Mouse (Mus musculus) myocyte (in vitro differentiated cells): ENCODE data around the gene Gm10436. TPM values are rescaled to one million over a fixed set of nuclear protein-coding genes. Genes with fewer than 3 reads are reported as not detected.
"Not testable (repeated sequence)": the region's sequence is repeated elsewhere in the genome, so short reads cannot be mapped to it uniquely, and the experiment has no call there.

ENCODE experiments used
- H3K27me3 ChIP-seq: one replicate; pipeline ENCODE4 v1.6.1; 2011; ENCODE audit not compliant: control insufficient read depth, insufficient read depth, insufficient read length
- H3K36me3 ChIP-seq: one replicate; pipeline ENCODE4 v1.6.1; 2011; ENCODE audit not compliant: control insufficient read depth, insufficient read depth
- H3K4me2 ChIP-seq: one replicate; pipeline ENCODE4 v1.6.1; 2011; ENCODE audit warnings: low read depth, control low read depth
- H3K4me3 ChIP-seq: one replicate; pipeline ENCODE4 v1.5.1; 2011; ENCODE audit warnings: mild to moderate bottlenecking, control low read depth, moderate library complexity
- H3K79me2 ChIP-seq: one replicate; pipeline ENCODE4 v1.6.1; 2011; ENCODE audit not compliant: control insufficient read depth, insufficient read depth
- H3ac ChIP-seq: one replicate; pipeline ENCODE4 v1.6.1; 2011; ENCODE audit not compliant: control insufficient read depth, insufficient read length
- CEBPB ChIP-seq: IDR thresholded peaks from 2 replicates; pipeline ENCODE4 v1.6.1; 2011; ENCODE audit warnings: mild to moderate bottlenecking, moderate library complexity; ENCODE audit not compliant: poor library complexity, insufficient read depth, severe bottlenecking
- E2F4 ChIP-seq: IDR thresholded peaks from one replicate; pipeline ENCODE4 v1.6.1; 2011; ENCODE audit warnings: mild to moderate bottlenecking, control low read depth, moderate library complexity; ENCODE audit not compliant: insufficient read depth
- MAX ChIP-seq: IDR thresholded peaks from one replicate; pipeline ENCODE4 v1.6.1; 2011; ENCODE audit warnings: low read depth, mild to moderate bottlenecking, control low read depth
- MYOD1 ChIP-seq, 3 experiments: IDR thresholded peaks; one replicate each; pipeline ENCODE4 v1.6.1; 2011; ENCODE audit warnings: control low read depth in 2 of 3, low read depth in 2 of 3, mild to moderate bottlenecking in 2 of 3, moderate library complexity in 1 of 3; ENCODE audit not compliant: insufficient read length in 2 of 3, control insufficient read depth in 1 of 3
- MYOG ChIP-seq, 3 experiments: IDR thresholded peaks; one replicate each; pipeline ENCODE4 v1.6.1; 2011; ENCODE audit warnings: control low read depth in 2 of 3, low read depth in 2 of 3, mild to moderate bottlenecking in 2 of 3; ENCODE audit not compliant: insufficient read length in 2 of 3, control insufficient read depth in 1 of 3, insufficient read depth in 1 of 3
- POLR2A ChIP-seq: IDR thresholded peaks from one replicate; pipeline ENCODE4 v1.6.1; 2011; ENCODE audit warnings: low read depth, mild to moderate bottlenecking, control low read depth, moderate library complexity; ENCODE audit not compliant: insufficient read length
- POLR2AphosphoS2 ChIP-seq: IDR thresholded peaks from one replicate; pipeline ENCODE4 v1.6.1; 2011; ENCODE audit warnings: low read depth, control low read depth; ENCODE audit not compliant: insufficient read length
- SRF ChIP-seq: IDR thresholded peaks from one replicate; pipeline ENCODE4 v1.6.1; 2011; ENCODE audit warnings: low read depth; ENCODE audit not compliant: control insufficient read depth, insufficient read length
- TCF12 ChIP-seq: IDR thresholded peaks from one replicate; pipeline ENCODE4 v1.6.1; 2011; ENCODE audit warnings: mild to moderate bottlenecking, control low read depth; ENCODE audit not compliant: poor library complexity, insufficient read depth, severe bottlenecking
- TCF3 ChIP-seq: IDR thresholded peaks from one replicate; pipeline ENCODE4 v1.6.1; 2011; ENCODE audit warnings: low read depth, control low read depth; ENCODE audit not compliant: insufficient read length
- USF1 ChIP-seq: IDR thresholded peaks from one replicate; pipeline ENCODE4 v1.6.1; 2011; ENCODE audit warnings: low read depth, mild to moderate bottlenecking, control low read depth, moderate library complexity
- polyA plus RNA-seq: library from polyadenylated mRNA; unstranded; fragments of >200 nt; fragmentation: generic; extraction: Trizol; gene quantifications from one replicate; pipeline ENCODE4 v1.2.1, GENCODE M21; 2012; ENCODE audit warnings: missing spikeins

Gene Gm10436
- polyA plus RNA-seq: 0.14 TPM

DNA sequence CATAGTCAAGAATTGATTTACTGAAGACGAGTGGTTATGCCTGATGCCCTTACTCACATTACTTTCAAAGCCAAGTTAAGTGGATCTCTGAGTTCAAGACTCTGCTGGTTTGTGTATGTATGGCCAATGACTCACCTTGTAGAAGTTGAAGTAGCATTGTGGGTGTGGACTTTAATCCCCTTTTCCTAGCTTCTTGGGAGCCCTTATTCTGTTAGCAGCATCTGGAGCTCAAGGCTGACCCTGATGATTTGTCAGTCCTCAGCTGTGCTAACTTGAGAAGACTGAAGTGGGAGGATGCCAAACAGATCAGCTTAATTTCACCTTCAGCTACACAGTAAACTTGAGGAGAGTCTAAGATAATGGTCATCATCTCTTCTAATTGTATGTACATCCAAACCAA is at the start of gene Gm10436:
Gene Gm10436 (minus strand): TSS at position 101 of the 400 bp plus-strand sequence.
- not testable (repeated sequence) for H3K27me3 ChIP-seq

DNA sequence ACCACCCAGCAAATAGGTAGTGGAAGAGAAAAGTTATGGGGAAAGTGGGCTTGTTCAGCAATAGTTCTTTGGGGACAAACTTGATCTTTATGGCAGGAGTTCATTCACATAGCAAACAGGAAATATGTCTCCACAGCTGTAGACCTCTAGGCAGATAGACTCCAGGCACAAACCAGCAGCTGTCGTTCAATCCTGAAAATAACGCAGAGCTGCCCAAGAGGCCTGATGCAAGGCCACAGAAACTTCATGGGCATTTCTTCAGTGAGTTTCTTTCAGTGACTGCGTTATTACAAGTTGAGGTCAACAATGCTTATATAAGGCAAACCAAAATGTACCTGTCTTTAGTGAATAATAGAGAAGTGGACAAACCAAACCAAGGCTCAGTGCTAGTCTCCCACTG is 37.5 kb upstream of the Gm10436 start:
- no peak overlapping the region for H3K4me3 ChIP-seq
- TF ChIP-seq E2F4 (no peak), CEBPB (peak; percentile 93), POLR2AphosphoS2 (no peak), TCF3 (peak; percentile 26), MYOD1 (IDR thresholded peaks at IDR 0.05; ENCODE audit: control insufficient read depth in 1 of 3, insufficient read length in 2 of 3, low read depth in 2 of 3) (peak; percentile 58 to 79 (median 75)), MYOG (IDR thresholded peaks at IDR 0.05; ENCODE audit: control insufficient read depth in 1 of 3, insufficient read depth in 1 of 3, insufficient read length in 2 of 3, low read depth in 2 of 3) (peak in 2 of 3 experiments; percentile 78 to 96), TCF12 (peak; percentile 74), USF1 (no peak)
- H3K27me3 ChIP-seq: no peaks in the 10 kb centered on the region
- no peaks in the 10 kb centered on the region for H3K79me2 ChIP-seq
- H3K4me2 ChIP-seq: no peak overlapping the region
- H3ac ChIP-seq: no peak overlapping the region
- H3K36me3 ChIP-seq: no peaks in the 10 kb centered on the region

More for the DNA sequence above, at the start of gene Gm10436:
- H3K79me2 ChIP-seq, H3K4me3 ChIP-seq, H3K36me3 ChIP-seq, H3ac ChIP-seq, H3K4me2 ChIP-seq: not testable (repeated sequence)

DNA sequence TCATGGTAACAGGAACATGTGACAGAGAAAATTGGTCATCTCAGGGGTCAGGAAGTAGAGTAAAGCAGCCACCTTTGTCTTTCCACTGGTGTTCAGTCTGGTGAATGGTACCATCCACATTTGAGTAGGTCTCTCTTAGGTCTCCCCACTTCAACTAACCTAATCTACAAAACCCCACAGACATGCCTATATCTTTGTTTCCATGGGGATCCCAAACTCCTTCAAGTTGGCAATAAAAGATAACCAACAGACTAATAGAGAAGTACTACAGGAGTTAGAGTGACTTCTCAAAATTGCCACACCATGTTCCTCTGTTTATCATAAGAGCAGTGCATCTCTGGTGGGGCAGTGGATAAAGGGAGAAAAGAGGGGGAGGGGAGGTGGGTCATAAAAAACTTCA is 36.2 kb upstream of the Gm10436 start:
- not testable (repeated sequence) for H3K27me3 ChIP-seq, H3K4me2 ChIP-seq, H3K4me3 ChIP-seq, H3ac ChIP-seq, H3K79me2 ChIP-seq, H3K36me3 ChIP-seq

DNA sequence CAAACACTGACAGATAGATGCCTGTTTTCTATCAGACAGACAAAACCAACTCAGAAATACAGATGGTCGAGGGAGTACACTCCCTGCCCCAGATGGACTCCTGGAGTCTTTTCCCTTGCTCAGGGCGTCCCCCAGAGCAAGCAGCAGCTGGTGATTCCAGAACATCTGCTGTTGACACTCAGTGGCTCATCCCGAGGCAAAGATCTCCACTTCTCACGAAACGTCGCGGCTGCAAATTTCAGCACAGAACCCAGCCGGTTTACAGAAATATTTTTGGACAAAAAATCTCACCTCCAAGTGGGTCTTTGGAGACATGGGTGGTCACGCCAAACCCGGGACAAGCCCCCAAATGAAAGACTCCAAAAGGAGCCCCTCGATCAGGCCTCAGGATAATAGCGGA is 32.7 kb upstream of the Gm10436 start:
- TF ChIP-seq MYOG (IDR thresholded peaks at IDR 0.05; ENCODE audit: control insufficient read depth in 1 of 3, insufficient read depth in 1 of 3, insufficient read length in 2 of 3, low read depth in 2 of 3) (peak; percentile 64 to 91 (median 86)), TCF3 (peak; percentile 90), TCF12 (peak; percentile 96), MAX (peak; percentile 48), POLR2A (no peak), USF1 (no peak), SRF (no peak), MYOD1 (IDR thresholded peaks at IDR 0.05; ENCODE audit: control insufficient read depth in 1 of 3, insufficient read length in 2 of 3, low read depth in 2 of 3) (peak; percentile 94 to 98 (median 95))
- Histone ChIP-seq H3K36me3 (no peaks in the 10 kb centered on the region), H3K27me3 (no peaks in the 10 kb centered on the region), H3ac (no peak overlapping the region), H3K79me2 (no peaks in the 10 kb centered on the region), H3K4me3 (no peak overlapping the region), H3K4me2 (peak overlapping the region; percentile 68)

DNA sequence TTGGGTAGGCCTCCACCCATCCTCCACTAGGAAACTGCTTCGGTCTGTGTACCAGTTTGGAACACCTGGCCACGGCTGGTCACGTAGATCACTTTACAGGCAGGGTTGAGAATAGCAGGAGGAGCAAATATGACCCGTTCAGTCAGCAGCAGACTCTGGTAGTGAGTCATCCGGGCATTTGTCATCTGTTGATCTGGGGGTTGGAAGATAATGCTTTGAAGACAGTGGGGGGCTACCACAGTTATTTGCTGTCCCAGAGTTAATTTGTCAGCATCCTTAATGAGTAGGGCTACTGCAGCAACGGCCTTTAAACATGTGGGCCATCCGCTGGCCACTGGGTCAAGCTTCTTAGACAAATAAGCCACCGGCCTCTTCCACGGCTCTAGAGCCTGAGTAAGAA is 29.6 kb upstream of the Gm10436 start:
- not testable (repeated sequence) for H3K27me3 ChIP-seq, H3K36me3 ChIP-seq, H3K79me2 ChIP-seq, H3ac ChIP-seq, H3K4me3 ChIP-seq
- peak in 1 of 3 experiments; percentile 66 for TF ChIP-seq MYOD1 (IDR thresholded peaks at IDR 0.05; ENCODE audit: control insufficient read depth in 1 of 3, insufficient read length in 2 of 3, low read depth in 2 of 3)
- peak in 1 of 3 experiments; percentile 21 for TF ChIP-seq MYOG (IDR thresholded peaks at IDR 0.05; ENCODE audit: control insufficient read depth in 1 of 3, insufficient read depth in 1 of 3, insufficient read length in 2 of 3, low read depth in 2 of 3)
- TF ChIP-seq TCF12: peak; percentile 40
- H3K4me2 ChIP-seq: peak overlapping the region; percentile 43

DNA sequence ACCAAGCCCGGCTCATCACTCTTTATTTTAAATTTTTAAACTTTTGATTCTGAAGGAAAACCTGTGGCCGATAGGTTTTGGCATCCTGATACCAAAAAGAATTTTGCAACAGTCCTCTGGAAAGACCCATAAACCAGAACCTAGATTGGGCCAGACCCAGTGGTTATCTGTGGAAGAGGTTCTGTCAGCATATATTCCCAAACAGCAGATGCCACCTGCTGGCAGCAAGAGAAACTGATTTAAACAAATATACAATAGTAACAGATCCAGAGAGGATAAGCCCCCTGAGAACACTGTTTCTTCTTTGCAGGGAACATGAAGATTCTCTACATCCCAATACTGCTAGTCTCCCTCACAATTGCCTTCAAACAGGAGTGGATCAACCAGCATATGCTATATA is 20.9 kb upstream of the Gm10436 start:
- Histone ChIP-seq H3K27me3 (no peaks in the 10 kb centered on the region), H3K79me2 (no peaks in the 10 kb centered on the region), H3K4me3 (no peak overlapping the region), H3K36me3 (no peaks in the 10 kb centered on the region), H3ac (no peak overlapping the region), H3K4me2 (no peak overlapping the region)
- TF ChIP-seq E2F4: no peak
- TF ChIP-seq SRF: no peak

Other genes with a start within 250 kb of the Gm10436 start
- 0.16 TPM for gene Gm2042, start 228.0 kb downstream of the Gm10436 start, polyA plus RNA-seq
- 0.17 TPM for gene Gm2075, start 170.3 kb downstream of the Gm10436 start, polyA plus RNA-seq
- gene Gm6803, start 163.3 kb downstream of the Gm10436 start, polyA plus RNA-seq: not detected
- gene Gm2056, start 155.1 kb downstream of the Gm10436 start, polyA plus RNA-seq: 0.14 TPM
- not detected for gene Gm16368, start 98.4 kb downstream of the Gm10436 start, polyA plus RNA-seq
- gene Gm8332, start 68.0 kb upstream of the Gm10436 start, polyA plus RNA-seq: 4.4 TPM
- 1.2 TPM for gene Gm5662, start 92.4 kb upstream of the Gm10436 start, polyA plus RNA-seq
- gene Gm5039, start 141.9 kb upstream of the Gm10436 start, polyA plus RNA-seq: 0.95 TPM
- gene Adck1, start 178.4 kb upstream of the Gm10436 start, polyA plus RNA-seq: 31.3 TPM